Mouse (Mus musculus): Measurements from ENCODE around the gene Serpina3m. TPM values are rescaled to one million over a fixed set of nuclear protein-coding genes. Genes with fewer than 3 reads are reported as not detected.
"Not testable (repeated sequence)": the region's sequence is repeated elsewhere in the genome, so short reads cannot be mapped to it uniquely, and the experiment has no call there.

Gene Serpina3m
- polyA plus RNA-seq (2015; fragmentation: Nextera tagmentation; extraction: Ambion mirVana) = not detected in 2 replicates

DNA sequence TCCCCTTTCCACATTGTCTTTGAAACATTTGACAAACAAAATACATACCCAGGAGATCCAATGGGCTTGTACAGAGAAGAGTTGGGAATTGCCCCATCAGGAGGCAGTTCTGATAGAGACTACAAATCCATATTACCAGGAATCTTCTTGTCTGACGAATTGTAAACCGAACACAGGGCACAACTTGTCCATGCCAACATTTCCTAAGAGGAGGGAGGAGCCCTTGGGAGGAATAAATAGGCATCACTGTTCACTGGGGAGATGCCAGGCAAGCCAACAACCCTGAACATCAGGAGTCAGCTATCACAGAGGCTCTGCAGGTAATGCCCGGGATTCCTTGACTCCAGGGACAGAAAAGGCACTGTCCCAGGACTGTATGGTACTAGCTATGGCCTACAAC lies at the start of gene Serpina3m, which contains the start of gene Serpina3k:
Gene Serpina3m, plus strand, starts transcription at position 261 of the 400 bp plus-strand sequence.
Gene Serpina3k, plus strand, starts transcription at position 261 of the 400 bp plus-strand sequence.
- not testable (repeated sequence) for H3K4me3 ChIP-seq; H3K4me2 ChIP-seq; H3K36me3 ChIP-seq (ENCODE audit: poor library complexity, severe bottlenecking); ATAC-seq; H3K4me1 ChIP-seq; H3K9ac ChIP-seq; H3K27ac ChIP-seq; H3K9me3 ChIP-seq (replicated peaks); H3K27me3 ChIP-seq
- WGBS = 92% methylated on average over 3 of the region's 3 CpGs

DNA sequence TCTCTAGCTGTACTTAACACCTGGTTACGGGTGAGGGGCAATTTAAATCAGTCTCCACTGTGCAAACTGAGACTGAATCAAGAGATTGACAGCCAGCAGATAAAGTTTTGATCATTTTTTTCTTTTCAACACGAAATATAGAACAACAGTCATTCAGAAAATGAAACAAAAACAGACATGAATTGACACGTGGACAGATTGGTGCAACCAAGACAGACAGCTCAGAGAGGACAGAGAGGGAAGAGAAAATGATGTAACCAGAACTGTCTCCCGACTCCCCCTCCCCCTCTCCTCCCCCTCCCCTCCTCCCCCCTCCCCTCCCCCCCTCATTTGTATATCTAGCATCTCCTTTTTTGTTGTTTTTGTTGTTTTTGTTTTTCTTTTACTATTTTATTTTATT lies 48.4 kb upstream of the Serpina3m start:
- no peak overlapping the region for H3K4me2 ChIP-seq
- WGBS = 52% methylated on average over 4 of the region's 4 CpGs
- no peaks in the 10 kb centered on the region for H3K9me3 ChIP-seq (replicated peaks)
- ATAC-seq = no peak
- no peak overlapping the region for H3K4me3 ChIP-seq
- H3K36me3 ChIP-seq (ENCODE audit: poor library complexity, severe bottlenecking) = no peaks in the 10 kb centered on the region
- H3K27ac ChIP-seq = no peak overlapping the region
- H3K9ac ChIP-seq = no peak overlapping the region
- no peaks in the 10 kb centered on the region for H3K4me1 ChIP-seq
- no peaks in the 10 kb centered on the region for H3K27me3 ChIP-seq

DNA sequence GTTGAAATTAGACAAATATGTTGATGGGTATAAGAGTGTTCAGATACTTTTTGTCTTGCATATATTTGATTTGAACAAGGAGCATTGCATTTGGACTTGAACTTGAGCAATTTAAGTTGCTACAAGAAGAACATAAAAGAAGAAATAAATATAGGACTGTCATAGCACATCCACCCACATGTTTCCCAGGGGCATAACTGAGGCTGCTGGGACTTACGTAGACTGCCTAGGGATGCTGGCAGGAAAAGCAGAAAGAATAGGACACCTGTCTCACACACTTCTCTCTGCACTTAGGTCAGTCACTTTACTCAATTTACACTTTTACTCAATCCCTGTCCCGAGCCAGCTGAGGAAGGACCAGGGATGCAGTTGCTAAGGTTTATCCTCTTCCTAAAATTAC lies 44.3 kb upstream of the Serpina3m start:
- Histone ChIP-seq H3K9me3 (replicated peaks) (no peaks in the 10 kb centered on the region), H3K27ac (no peak overlapping the region), H3K9ac (no peak overlapping the region), H3K4me1 (no peaks in the 10 kb centered on the region), H3K4me2 (no peak overlapping the region), H3K4me3 (no peak overlapping the region), H3K27me3 (no peaks in the 10 kb centered on the region), H3K36me3 (ENCODE audit: poor library complexity, severe bottlenecking) (no peaks in the 10 kb centered on the region)
- no peak for ATAC-seq
- 93% methylated on average over 2 of the region's 2 CpGs for WGBS

DNA sequence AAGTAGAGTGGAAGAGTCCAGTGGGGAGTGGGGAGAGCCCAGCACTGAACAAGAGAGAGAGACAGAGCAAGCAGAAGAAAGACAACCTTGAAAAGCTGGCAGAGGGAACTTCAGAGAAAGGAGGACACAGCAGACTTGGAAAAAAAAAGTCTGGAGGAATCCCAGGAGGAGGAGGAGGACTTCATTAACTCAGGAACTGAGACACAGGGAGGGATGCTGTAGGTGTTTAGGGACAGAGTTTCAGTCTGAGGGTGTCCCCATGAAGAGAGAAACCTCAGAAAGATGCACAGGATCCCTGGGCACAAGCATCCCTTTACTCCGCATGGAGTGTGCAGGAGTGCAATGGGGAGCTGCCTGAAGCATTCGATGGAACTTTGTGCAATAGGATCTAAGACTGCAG lies 40.2 kb upstream of the Serpina3m start:
- Histone ChIP-seq H3K27me3 (no peaks in the 10 kb centered on the region), H3K9me3 (replicated peaks) (no peaks in the 10 kb centered on the region), H3K36me3 (ENCODE audit: poor library complexity, severe bottlenecking) (no peaks in the 10 kb centered on the region), H3K27ac (no peak overlapping the region), H3K4me1 (no peaks in the 10 kb centered on the region), H3K4me2 (no peak overlapping the region), H3K9ac (no peak overlapping the region), H3K4me3 (no peak overlapping the region)
- ATAC-seq = no peak
- 90% methylated on average over 2 of the region's 2 CpGs for WGBS

DNA sequence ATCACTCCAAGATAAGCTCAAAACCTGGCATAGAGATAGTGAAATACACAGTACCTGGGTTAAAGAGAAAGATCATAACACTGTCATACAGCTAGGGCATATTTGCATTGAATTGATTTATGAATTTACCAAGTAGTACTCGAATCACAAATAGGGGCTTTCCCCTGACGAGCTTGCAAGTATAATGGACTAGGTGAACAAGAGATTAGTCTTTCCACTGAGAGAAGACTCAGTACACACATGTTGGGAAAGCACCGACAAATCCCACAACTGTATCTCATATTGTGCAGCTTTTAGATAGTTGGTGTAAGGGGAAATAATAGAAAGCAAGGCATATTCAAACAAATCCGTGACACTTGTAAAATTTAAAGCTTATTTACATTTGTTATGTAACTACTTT lies 32.3 kb upstream of the Serpina3m start:
- ATAC-seq = no peak
- Histone ChIP-seq H3K9me3 (replicated peaks) (no peaks in the 10 kb centered on the region; the same call in 1 of the 2 replicates), H3K4me2 (no peak overlapping the region), H3K9ac (no peak overlapping the region), H3K4me3 (no peak overlapping the region), H3K36me3 (ENCODE audit: poor library complexity, severe bottlenecking) (no peaks in the 10 kb centered on the region), H3K27me3 (no peaks in the 10 kb centered on the region), H3K4me1 (no peaks in the 10 kb centered on the region), H3K27ac (no peak overlapping the region)
- WGBS = 91% methylated on average over 4 of the region's 4 CpGs

DNA sequence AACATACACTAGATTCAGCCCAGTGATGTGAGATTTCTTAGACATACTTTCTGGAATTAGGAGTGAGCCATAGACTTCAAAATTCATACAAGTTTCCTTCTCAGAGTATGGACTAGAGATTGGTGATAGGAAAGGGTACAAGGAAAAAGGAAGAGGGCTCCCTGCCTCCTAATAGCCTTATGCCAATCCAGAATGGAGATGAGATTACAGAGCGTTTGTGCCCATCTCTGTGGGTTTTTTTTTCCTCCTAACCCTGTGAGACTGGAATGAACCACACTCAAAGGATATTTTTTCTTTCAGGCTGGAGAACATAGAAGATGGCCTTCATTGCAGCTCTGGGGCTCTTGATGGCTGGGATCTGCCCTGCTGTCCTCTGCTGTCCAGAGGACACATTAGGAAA lies 24.0 kb upstream of the Serpina3m start, which contains the start of gene Serpina3j:
Gene Serpina3j, plus strand, starts transcription at position 301 of the 400 bp plus-strand sequence.
- no peak within 1 kb of the TSS for H3K4me2 ChIP-seq
- peaks cover 6% of the 10 kb centered on the region for H3K9me3 ChIP-seq (replicated peaks)
- no peak within 1 kb of the TSS for H3K9ac ChIP-seq
- no peaks in the 10 kb centered on the region for H3K36me3 ChIP-seq (ENCODE audit: poor library complexity, severe bottlenecking)
- no peak within 1 kb of the TSS for H3K27ac ChIP-seq
- no peak for ATAC-seq
- 90% methylated on average over 1 of the region's 1 CpGs for WGBS
- H3K4me3 ChIP-seq = no peak within 1 kb of the TSS
- no peaks in the 10 kb centered on the region for H3K4me1 ChIP-seq
- H3K27me3 ChIP-seq = no peaks in the 10 kb centered on the region

DNA sequence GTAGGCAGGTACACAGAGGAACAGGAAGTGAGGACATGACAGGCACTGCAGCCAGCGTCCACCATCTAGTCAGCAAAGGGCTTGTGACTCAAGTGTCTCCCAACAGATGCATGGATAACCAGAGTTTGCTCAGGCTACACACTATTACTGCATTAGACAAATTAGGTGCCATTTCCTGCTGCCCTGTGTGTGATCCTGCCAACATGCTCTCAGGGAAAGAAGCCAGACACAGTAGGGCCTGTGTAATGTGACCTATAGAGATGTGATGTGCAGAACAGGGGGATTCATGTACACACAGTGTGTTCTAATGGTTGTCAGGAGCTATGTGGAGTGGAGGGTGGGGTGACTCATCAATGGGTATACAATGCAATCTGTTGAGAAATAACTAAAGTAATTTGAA lies 15.8 kb upstream of the Serpina3m start:
- Histone ChIP-seq H3K4me3 (no peak overlapping the region), H3K27ac (no peak overlapping the region), H3K27me3 (no peaks in the 10 kb centered on the region), H3K4me1 (no peaks in the 10 kb centered on the region), H3K9me3 (replicated peaks) (no peaks in the 10 kb centered on the region), H3K36me3 (ENCODE audit: poor library complexity, severe bottlenecking) (no peaks in the 10 kb centered on the region), H3K9ac (no peak overlapping the region), H3K4me2 (no peak overlapping the region)
- WGBS = 96% methylated on average over 1 of the region's 1 CpGs
- ATAC-seq = no peak

DNA sequence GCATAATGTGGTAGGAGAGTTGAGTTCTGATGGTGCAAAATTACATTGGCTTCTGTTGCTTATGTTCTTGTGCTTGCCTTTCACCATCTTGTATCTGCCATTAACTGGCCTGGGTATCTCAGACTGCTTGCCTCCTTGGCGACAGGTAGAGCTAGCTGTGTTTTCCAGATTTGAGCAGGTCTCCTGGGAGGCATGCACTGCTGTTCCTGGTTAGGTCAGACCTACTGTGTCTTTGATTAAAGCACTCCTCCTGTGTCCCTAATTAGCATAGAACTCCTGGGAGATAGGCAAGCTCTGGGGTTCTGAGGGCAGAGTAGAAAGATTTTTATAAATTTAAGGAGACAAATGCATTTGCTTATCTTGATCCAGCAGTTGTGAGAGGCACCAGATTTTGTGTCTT lies 6.6 kb upstream of the Serpina3m start:
- Histone ChIP-seq H3K4me1 (no peaks in the 10 kb centered on the region), H3K4me2 (no peak overlapping the region), H3K27ac (no peak overlapping the region), H3K9me3 (replicated peaks) (no peaks in the 10 kb centered on the region), H3K36me3 (ENCODE audit: poor library complexity, severe bottlenecking) (no peaks in the 10 kb centered on the region), H3K9ac (no peak overlapping the region), H3K27me3 (no peaks in the 10 kb centered on the region), H3K4me3 (no peak overlapping the region)
- no peak for ATAC-seq
- 54% methylated on average over 1 of the region's 1 CpGs for WGBS

DNA sequence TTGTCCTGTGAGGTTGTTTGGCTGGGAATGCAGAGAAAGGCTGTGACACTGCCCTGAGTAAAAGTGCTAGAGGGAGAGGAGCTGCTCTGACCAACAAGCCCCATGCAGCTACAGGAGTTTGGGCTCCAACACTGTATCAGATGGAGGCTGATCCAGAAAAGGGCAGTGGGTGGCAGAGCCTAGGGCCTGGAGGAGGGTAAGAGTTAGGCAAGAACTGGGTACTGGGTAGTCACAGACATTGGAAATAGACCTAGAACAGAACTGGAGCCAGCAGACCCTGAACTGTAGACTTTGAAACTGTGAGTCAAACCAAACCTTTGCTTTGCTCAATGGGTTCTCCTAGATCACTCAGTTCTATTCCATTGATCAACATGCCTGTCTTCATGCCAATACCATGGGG lies 1.4 kb upstream of the Serpina3m start:
- not testable (repeated sequence) for H3K4me1 ChIP-seq; H3K9ac ChIP-seq; H3K4me3 ChIP-seq; H3K9me3 ChIP-seq (replicated peaks); H3K27me3 ChIP-seq; H3K27ac ChIP-seq; H3K4me2 ChIP-seq; H3K36me3 ChIP-seq (ENCODE audit: poor library complexity, severe bottlenecking); ATAC-seq

DNA sequence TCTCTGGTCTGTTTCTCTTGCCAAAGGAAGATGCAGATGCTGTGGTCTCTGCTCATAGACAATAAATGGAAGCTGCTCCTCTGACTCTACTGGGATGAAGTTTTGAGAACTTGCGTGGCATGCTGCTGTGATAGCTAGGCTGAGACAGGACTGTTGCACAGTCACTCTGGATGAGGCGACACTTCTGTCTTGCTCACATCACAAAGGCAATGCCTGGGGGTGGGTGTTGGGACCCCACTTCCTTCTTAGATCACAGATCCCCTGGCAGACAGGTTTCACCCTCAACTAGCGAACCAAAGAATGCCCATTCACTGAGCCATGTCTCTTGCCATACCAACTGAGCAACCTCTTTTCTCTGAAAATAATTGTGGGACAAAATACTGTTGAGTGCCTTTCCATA lies 419 bp downstream of the Serpina3m start:
- Histone ChIP-seq H3K4me2 (no peak overlapping the region), H3K4me3 (no peak overlapping the region), H3K27ac (no peak overlapping the region), H3K9ac (no peak overlapping the region), H3K36me3 (ENCODE audit: poor library complexity, severe bottlenecking) (no peaks in the 10 kb centered on the region), H3K27me3 (no peaks in the 10 kb centered on the region), H3K4me1 (no peaks in the 10 kb centered on the region), H3K9me3 (replicated peaks) (no peaks in the 10 kb centered on the region)
- ATAC-seq = no peak
- WGBS = 86% methylated on average over 3 of the region's 3 CpGs

DNA sequence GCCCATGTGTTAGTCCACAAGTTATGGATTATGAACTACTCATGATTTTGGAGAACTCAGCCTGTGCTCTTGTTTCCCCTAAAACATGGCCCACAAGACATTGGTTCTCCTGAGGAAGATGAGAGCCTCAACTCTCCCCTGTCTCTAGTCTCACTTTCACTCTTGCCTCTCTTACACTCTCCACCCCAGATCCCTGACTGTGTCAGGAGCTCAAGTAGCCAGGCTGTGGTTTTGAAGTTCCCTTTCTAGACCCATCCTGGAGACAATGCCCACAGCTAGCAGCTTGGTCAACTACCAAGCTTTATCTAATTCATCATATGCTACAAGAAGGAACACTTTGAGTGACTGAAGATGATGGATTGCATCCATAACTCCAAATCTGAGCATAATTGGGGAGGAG lies 4.2 kb downstream of the Serpina3m start:
- not testable (repeated sequence) for H3K9me3 ChIP-seq (replicated peaks); H3K27me3 ChIP-seq; H3K4me3 ChIP-seq; ATAC-seq; H3K4me2 ChIP-seq; H3K9ac ChIP-seq; H3K36me3 ChIP-seq (ENCODE audit: poor library complexity, severe bottlenecking); H3K4me1 ChIP-seq; H3K27ac ChIP-seq

DNA sequence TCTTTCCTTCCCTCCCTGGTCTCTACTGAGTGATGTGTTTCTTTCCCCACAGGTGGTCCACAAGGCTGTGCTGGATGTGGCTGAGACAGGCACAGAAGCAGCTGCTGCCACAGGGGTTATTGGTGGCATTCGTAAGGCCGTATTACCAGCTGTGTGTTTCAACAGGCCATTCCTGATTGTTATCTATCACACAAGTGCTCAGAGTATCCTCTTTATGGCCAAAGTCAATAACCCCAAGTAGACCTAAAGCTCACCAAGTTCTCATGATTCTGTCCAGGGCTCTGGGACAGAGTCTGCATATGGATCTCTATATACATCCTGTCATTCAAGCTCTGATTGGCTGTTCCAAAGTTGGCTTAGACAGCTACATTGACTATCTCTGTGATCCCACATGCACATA lies 6.9 kb downstream of the Serpina3m start:
- H3K4me3 ChIP-seq = no peak overlapping the region
- H3K4me2 ChIP-seq = no peak overlapping the region
- WGBS = 88% methylated on average over 2 of the region's 2 CpGs
- H3K27me3 ChIP-seq = no peaks in the 10 kb centered on the region
- H3K9me3 ChIP-seq (replicated peaks) = no peaks in the 10 kb centered on the region
- H3K4me1 ChIP-seq = no peaks in the 10 kb centered on the region
- H3K36me3 ChIP-seq (ENCODE audit: poor library complexity, severe bottlenecking) = no peaks in the 10 kb centered on the region
- no peak for ATAC-seq
- H3K9ac ChIP-seq = no peak overlapping the region
- H3K27ac ChIP-seq = no peak overlapping the region

DNA sequence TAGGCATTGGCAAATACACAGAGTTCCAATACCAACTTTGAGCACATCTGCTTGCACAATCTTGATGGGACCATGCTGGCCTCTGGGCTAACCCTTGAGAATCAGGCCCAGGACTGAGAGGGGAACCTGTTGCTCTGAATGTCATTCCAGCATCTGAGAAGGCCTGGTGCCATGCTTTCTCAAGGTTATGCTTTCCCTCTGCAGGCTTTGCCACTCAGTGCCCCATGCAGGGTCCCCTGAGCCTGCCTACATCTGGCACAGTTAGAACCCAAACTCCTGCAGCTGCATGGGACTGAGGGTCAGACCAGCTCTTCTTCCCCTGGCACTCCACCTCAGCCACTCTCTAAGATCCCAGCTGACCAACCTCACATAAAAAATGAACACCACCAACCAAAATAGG lies 7.4 kb downstream of the Serpina3m start:
- H3K4me1 ChIP-seq = no peaks in the 10 kb centered on the region
- no peak overlapping the region for H3K9ac ChIP-seq
- no peaks in the 10 kb centered on the region for H3K36me3 ChIP-seq (ENCODE audit: poor library complexity, severe bottlenecking)
- ATAC-seq = no peak
- H3K27me3 ChIP-seq = no peaks in the 10 kb centered on the region
- no peak overlapping the region for H3K27ac ChIP-seq
- no peaks in the 10 kb centered on the region for H3K9me3 ChIP-seq (replicated peaks)
- no peak overlapping the region for H3K4me2 ChIP-seq
- no peak overlapping the region for H3K4me3 ChIP-seq

Data from forebrain, embryonic 13.5 days (tissue).